Mouse (Mus musculus): Measurements from ENCODE around the gene Pacsin1. TPM values are rescaled to one million over a fixed set of nuclear protein-coding genes. Genes with fewer than 3 reads are reported as not detected.

Gene Pacsin1
- 351 and 352 TPM in 2 replicates for polyA plus RNA-seq (2021; fragmentation: Nextera tagmentation)
- long read RNA-seq, experiment 1, full-length matches to known transcripts: 770 of 867 reads
- long read RNA-seq, experiment 1, partial matches to known transcripts: 19 of 867 reads
- long read RNA-seq, experiment 1, other reads (novel, unspliced or antisense): 78 of 867 reads
- long read RNA-seq, experiment 2, full-length matches to known transcripts: 394 of 501 reads
- long read RNA-seq, experiment 2, partial matches to known transcripts: 55 of 501 reads
- long read RNA-seq, experiment 2, other reads (novel, unspliced or antisense): 52 of 501 reads

DNA sequence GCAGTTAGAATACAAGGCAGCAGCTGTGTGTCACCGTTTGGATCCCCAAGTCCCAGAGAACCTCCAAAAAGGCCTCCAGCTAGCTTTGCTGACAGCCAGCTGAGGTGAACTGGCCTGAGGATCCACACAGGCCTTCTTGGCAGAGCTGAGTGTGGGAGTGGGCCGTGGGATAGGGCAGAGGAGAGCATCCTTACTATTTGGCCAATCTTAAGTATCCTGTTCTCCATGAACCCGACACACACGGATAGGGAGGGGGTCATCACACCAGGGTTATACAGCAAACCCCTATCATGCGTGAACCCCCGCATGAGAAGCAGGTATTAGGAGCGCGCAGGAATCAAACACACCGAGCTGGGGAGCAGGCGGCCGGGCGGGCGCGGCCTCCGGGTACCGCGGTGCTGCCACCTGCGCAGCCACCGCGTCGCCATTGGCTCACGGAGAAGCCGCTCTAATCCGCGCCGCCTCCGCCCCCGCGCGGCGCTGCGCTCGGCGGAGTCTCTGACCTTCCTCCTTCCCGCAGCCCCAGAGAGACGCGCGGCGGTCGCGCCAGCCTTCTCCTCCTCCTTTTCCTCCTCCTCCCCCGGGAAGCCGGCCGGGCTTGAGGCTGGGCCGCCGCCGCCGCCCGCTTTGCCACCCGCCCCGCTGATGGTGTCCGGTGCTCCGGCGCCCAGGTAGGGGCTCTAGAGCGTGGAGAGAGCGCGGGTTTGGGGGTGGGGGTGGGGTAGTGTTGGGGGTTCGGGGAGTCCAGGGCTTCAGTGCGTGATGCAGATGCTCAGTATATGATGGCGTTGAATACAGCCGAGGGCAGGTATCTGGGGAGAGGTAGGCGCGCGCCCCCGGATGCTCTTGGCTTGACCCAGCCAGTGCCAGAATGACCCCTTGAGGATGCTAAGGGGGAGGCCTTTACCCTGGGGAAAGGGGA, at the start of gene Pacsin1:
TSS of gene Pacsin1 (plus strand) at position 421 of the 922 bp plus-strand sequence.

DNA sequence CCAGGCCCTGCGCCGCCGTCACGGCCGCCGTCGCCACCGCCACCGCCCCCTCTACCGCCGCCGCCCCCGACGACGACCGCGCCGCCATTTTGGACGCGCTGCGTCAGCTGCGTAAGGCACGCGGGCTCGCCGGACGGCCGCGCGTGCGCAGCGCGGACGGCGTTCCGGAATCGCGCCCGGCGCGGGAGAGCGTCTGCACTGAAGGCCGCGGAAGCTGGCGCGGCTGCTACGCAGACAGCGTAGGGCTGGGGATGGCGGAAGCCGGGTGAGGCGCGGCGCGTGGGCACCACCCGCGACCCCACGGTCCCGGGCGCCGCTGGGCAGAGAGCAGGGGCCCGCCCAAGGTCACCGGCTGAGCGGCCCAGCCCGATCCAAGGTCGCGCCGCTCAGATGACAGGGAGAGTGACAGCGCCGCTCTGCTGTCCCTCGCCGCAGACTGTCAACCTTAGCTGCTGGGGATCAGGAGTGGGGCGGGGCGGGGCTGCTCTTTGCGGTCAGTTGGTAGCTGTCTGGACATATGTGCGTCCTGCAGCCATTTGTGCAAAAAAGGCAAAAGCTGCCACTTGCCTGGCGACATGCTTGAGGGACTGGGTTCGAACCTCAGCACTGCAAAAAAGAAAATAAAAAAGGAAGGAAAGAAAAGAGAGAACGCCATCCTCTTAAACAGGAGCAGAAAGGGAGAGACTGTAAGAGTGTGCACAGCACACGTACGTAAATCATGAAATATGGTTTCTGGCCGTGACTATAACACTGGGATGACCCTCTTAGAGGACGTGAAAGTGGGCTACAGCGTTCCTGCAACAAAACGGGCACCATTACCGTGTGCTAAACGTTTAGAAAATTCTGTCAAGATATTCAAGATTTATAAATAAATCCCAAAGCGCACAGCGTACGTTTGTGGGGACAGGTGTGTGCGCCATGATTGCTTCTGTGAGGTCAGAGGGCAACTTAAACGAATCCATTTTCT, 31.7 kb upstream of the Pacsin1 start, which contains the start of gene Nudt3:
TSS of gene Nudt3 (minus strand) at position 136 of the 967 bp plus-strand sequence.

DNA sequence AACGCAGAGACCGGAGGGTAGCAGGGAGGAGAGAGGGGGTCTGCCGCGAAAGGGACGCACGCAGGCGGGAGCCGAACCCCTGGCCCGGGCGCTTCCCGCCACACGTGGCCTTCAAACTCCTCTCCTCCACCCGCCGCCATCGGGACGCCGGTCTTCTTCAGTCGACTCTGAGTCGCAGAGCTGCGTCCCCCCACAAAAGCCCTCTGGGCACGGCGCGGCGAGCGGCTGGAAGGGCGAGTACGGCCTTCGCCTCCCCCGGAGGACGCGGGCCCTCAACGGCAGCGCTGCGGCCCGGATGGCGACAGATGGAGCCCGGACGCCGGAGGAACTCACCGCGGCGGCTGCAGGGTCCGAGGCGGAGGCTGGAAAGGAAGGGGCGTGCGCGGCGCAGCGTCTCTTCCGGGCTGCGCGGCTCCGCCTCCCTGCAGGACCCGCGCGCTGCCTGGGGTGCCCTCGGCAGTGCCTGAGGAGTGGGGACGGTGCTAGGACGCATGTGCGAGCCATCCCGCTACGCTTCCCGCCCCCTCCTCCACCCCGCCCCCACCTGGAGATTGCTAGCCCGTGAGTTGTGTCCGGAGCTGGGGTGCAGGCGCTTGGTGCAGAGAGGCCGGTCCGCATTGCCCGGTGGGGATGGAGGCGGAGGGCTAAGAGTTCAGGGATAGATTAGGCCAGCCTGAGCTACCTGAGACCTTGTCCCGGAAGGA, 20.3 kb upstream of the Pacsin1 start, which contains the start of gene RPS10-NUDT3:
TSS of gene RPS10-NUDT3 (minus strand) at position 352 of the 704 bp plus-strand sequence.

DNA sequence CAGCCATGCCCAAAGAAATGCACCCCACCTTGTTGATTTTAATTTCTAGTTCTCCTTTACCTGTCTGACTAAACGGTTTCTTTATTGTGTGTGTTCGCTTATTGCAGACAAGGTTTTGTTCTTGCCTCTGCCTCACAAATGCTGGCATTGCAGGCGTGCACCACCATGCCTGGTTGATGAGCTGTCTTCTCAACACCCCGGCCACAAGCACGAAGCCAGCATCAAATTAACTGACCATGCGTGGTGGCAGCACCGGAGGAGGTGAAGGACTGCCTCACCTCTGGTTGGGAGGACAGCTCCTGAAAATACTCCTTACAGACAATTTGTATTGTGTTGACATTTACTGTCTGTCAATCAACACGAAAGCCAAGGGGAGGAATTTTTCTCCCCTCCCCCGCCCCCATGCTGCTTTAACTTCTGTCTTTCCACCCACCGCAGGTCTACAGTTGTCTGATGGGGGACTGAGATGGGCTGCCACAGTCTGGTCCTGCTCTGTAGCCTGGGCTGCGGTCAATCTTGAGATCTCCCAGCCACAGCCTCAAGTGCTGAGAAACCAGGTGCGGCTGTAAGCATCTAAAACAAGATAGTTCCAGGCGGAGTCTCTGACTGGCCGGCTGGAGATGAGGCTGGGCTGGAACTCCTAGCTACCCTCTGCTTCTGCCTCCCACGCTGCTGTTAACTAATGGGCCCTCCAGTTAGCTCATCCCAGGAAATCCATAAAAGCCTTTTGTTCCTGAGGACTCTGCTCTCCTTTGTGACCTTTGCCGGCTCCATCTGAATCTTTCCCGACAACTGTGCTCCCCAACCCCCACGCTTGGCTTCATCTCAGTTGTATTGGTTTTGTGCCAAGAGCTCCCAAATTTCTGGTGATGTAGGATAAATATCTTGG, 18.9 kb upstream of the Pacsin1 start, which contains the start of gene Rps10:
TSS of gene Rps10 (minus strand) at position 538 of the 889 bp plus-strand sequence.

DNA sequence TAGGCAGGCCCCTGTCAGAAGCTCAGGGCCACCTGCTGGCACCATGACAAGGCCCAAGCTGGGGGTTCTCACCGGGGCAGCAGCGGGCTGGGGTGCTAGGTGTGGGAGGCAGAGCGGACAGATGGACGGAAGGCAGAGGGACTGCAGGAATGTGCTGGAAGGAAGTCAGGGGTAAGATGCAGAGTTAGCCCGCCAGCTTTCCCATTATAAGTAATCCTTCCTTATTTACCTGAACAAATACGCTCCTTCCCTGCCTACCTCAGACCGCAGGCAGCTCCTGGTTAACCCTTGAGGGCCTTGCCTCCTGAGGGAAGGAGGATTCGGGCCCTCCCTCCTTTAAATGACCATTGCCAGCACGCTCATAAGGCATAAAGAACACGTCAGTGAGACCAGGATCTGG, 73.5 kb downstream of the Pacsin1 start, which contains the start of gene Spdef:
TSS of gene Spdef (minus strand) at position 186 of the 400 bp plus-strand sequence.

Other genes with a start within 250 kb of the Pacsin1 start
- 7.3 and 7.4 TPM in 2 replicates for gene Grm4, start 134.1 kb upstream of the Pacsin1 start, polyA plus RNA-seq (2021; fragmentation: Nextera tagmentation)
- 39.6 and 88.1 TPM in 2 replicates for gene Hmga1, start 99.0 kb upstream of the Pacsin1 start, polyA plus RNA-seq (2021; fragmentation: Nextera tagmentation)
- gene AI413582, start 89.8 kb upstream of the Pacsin1 start, polyA plus RNA-seq (2021; fragmentation: Nextera tagmentation): 254 and 282 TPM in 2 replicates
- 602 and 673 TPM in 2 replicates for gene Nudt3, start 32.0 kb upstream of the Pacsin1 start, polyA plus RNA-seq (2021; fragmentation: Nextera tagmentation)
- gene RPS10-NUDT3, start 20.3 kb upstream of the Pacsin1 start, polyA plus RNA-seq (2021; fragmentation: Nextera tagmentation): not detected in 2 replicates
- gene Rps10, start 18.8 kb upstream of the Pacsin1 start, polyA plus RNA-seq (2021; fragmentation: Nextera tagmentation): 1,411 and 1,468 TPM in 2 replicates
- gene Spdef, start 73.4 kb downstream of the Pacsin1 start, polyA plus RNA-seq (2021; fragmentation: Nextera tagmentation): 0.10 TPM in 1 of 2 replicates, not detected in the other
- 26.9 and 31.5 TPM in 2 replicates for gene D17Wsu92e, start 165.1 kb downstream of the Pacsin1 start, polyA plus RNA-seq (2021; fragmentation: Nextera tagmentation)
- 58.4 and 123 TPM in 2 replicates for gene Snrpc, start 182.6 kb downstream of the Pacsin1 start, polyA plus RNA-seq (2021; fragmentation: Nextera tagmentation)
- gene Uhrf1bp1, start 200.9 kb downstream of the Pacsin1 start, polyA plus RNA-seq (2021; fragmentation: Nextera tagmentation): 4.1 and 6.5 TPM in 2 replicates